Mouse (Mus musculus) thymus, adult 2 months (tissue): Measurements from ENCODE around the gene Gm5741.

ENCODE experiments used
- CTCF ChIP-seq: fragments of 200-500 bp; IDR thresholded peaks from 2 replicates; pipeline ENCODE4 v1.5.1; 2012; ENCODE audit warnings: mild to moderate bottlenecking, control low read depth, low read length, moderate library complexity, borderline replicate concordance; ENCODE audit not compliant: control insufficient read depth, poor library complexity, insufficient read depth; ENCODE audit errors: extremely low read depth
- POLR2A ChIP-seq: fragments of 200-500 bp; IDR thresholded peaks from 2 replicates; pipeline ENCODE4 v1.6.1; 2012; ENCODE audit warnings: mild to moderate bottlenecking, low read length, control low read depth, moderate library complexity; ENCODE audit not compliant: control insufficient read depth, poor library complexity, insufficient read depth; ENCODE audit errors: extremely low read depth

DNA sequence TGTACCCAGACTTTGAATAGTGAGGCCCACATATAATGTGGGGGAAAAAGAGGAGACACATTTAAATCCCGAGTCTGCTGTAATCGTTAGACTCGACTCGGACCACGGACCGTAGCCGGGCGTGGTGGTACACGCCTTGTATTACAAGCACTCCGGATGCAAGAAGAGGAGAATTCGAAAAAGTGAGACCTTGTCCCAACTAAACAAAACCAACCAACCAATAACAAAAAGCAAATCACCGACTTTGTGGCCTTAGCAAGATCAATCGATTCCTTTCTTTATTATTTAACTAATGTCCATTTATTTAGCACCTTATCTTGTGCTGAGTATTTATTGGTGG is 40.3 kb downstream of the Gm5741 start:
- TF ChIP-seq POLR2A, result no peak
- no peak for TF ChIP-seq CTCF
